Mouse (Mus musculus): ENCODE measurements around the gene Cldn10.

- TF ChIP-seq CTCF (IDR thresholded peaks at IDR 0.05; ENCODE audit: low read depth, low read length) (no peak), GATA2 (IDR thresholded peaks at IDR 0.05; ENCODE audit: borderline replicate concordance, low read depth, low read length) (no peak), GATA1 (IDR thresholded peaks at IDR 0.05; ENCODE audit: borderline replicate concordance, low read length) (no peak), POLR2AphosphoS5 (IDR thresholded peaks at IDR 0.05; ENCODE audit: insufficient replicate concordance, low read depth, low read length) (no peak)
Observed at GRCm38 (mm10) chr14:118913651-118914050, 125.9 kb downstream of the Cldn10 start.
